Mouse (Mus musculus) heart, adult 2 months (tissue): ENCODE measurements around the gene Pum3. TPM values are rescaled to one million over a fixed set of nuclear protein-coding genes. Genes with fewer than 3 reads are reported as not detected.

Experiments used
- DNase-seq, 2 experiments: peaks; one replicate each; pipeline ENCODE4 v3.0.0; 2021
- H3K27ac ChIP-seq: fragments of 200-600 bp; 2 replicates; pipeline ENCODE4 v1.8.1; 2022
- H3K27me3 ChIP-seq: fragments of 200-500 bp; 2 replicates; pipeline ENCODE4 v1.6.1; 2012; ENCODE audit warnings: mild to moderate bottlenecking, low read length, inconsistent platforms, mixed read lengths; ENCODE audit not compliant: control insufficient read depth, insufficient read depth
- H3K36me3 ChIP-seq: fragments of 200-500 bp; 2 replicates; pipeline ENCODE4 v1.6.1; 2012; ENCODE audit warnings: low read length, inconsistent platforms; ENCODE audit not compliant: control insufficient read depth, insufficient read depth
- H3K4me1 ChIP-seq: fragments of 200-500 bp; 2 replicates; pipeline ENCODE4 v1.6.1; 2011; ENCODE audit warnings: low read length; ENCODE audit not compliant: control insufficient read depth, insufficient read depth
- H3K4me3 ChIP-seq: fragments of 200-600 bp; 2 replicates; pipeline ENCODE4 v1.8.1; 2022
- H3K79me2 ChIP-seq: fragments of 200-500 bp; replicated peaks from 2 replicates; pipeline ENCODE4 v1.6.1; 2012; ENCODE audit warnings: mild to moderate bottlenecking, inconsistent platforms, low read length, moderate library complexity, mixed read lengths; ENCODE audit not compliant: control insufficient read depth, insufficient read depth
- H3K9ac ChIP-seq: fragments of 200-500 bp; 2 replicates; pipeline ENCODE4 v1.6.1; 2012; ENCODE audit warnings: low read depth, mild to moderate bottlenecking, control low read depth, inconsistent platforms, low read length, mixed read lengths
- CTCF ChIP-seq: fragments of 200-600 bp; IDR thresholded peaks from 2 replicates; pipeline ENCODE4 v1.8.1; 2022; ENCODE audit warnings: antibody characterized with exemption, mild to moderate bottlenecking, moderate library complexity
- EP300 ChIP-seq: fragments of 200-500 bp; IDR thresholded peaks from 2 replicates; pipeline ENCODE4 v1.6.1; 2011; ENCODE audit warnings: low read depth, low read length, control low read depth; ENCODE audit not compliant: insufficient read depth
- POLR2A ChIP-seq: fragments of 200-500 bp; IDR thresholded peaks from 2 replicates; pipeline ENCODE4 v1.6.1; 2011; ENCODE audit warnings: mild to moderate bottlenecking, low read depth, low read length, control low read depth; ENCODE audit not compliant: insufficient read depth
- WGBS: fragments of 180-500 bp; shearing (Covaris S2); methylation state at CpG from one replicate; pipeline ENCODE4 v1.1.7; 2018; 5-methylcytosine and 5-hydroxymethylcytosine counted together
- intact Hi-C: fragments of 180-260 bp; cut with DNase I; formaldehyde crosslinking; loops from one replicate; pipeline ENCODE4 v1.15.1; 2025
- polyA plus RNA-seq: library from polyadenylated mRNA; depleted of rRNA; stranded (reverse); fragments of >200 nt; gene quantifications from 2 replicates; pipeline ENCODE4 v1.2.3, GENCODE M21; 2012
- total RNA-seq, 2 experiments: library from RNA; stranded (reverse); gene quantifications; 2 replicates each; pipeline ENCODE4 v1.2.3; 2021

The Pum3 gene
- total and polyA plus RNA-seq, 3 experiments = 22.7 to 33.7 (median 30.9) TPM

GRCm38 (mm10) chr19:27417375-27417774, 12.2 kb downstream of the Pum3 start:
- no peaks in the 10 kb centered on the region for H3K27me3 ChIP-seq
- no peaks in the 10 kb centered on the region for H3K79me2 ChIP-seq
- DNase-seq = no peak
- intact Hi-C loops = loop anchor here (5.0 to 10.0 kb wide), 4 partner anchors 203 to 600 kb away; partner anchors contain the start of gene Vldlr
- no peak overlapping the region for H3K9ac ChIP-seq
- H3K4me1 ChIP-seq = no peaks in the 10 kb centered on the region
- 91% methylated on average over 4 of the region's 4 CpGs for WGBS
- TF ChIP-seq CTCF = no peak
- TF ChIP-seq EP300 = no peak
- TF ChIP-seq POLR2A = no peak
- no peaks in the 10 kb centered on the region; the same call in 1 of the 2 replicates for H3K36me3 ChIP-seq
- H3K27ac ChIP-seq = no peak overlapping the region
- no peak overlapping the region for H3K4me3 ChIP-seq

DNA sequence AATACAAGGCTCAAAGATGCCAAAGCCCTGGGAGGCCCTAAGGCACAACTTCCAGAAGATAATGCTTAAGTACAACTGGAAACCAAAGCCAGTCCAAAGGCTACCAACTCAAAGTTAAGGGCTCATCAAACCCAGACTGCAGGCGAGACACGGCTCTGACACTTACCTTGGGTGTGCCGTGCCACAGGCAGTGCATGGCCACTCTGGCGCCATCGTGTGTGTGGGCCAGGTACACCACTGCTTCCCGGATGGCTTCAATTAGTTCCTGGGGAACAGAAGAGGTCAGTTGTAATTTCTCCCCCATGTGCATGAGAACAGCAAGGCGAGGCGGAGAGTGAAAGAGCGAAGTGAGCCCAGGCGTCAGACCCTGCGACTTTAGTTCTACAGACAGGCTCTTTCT, 13.1 kb downstream of the Pum3 start:
- intact Hi-C loops = loop anchor here (5.0 to 10.0 kb wide), 4 partner anchors 202 to 599 kb away; partner anchors contain the start of gene Vldlr
- H3K79me2 ChIP-seq = no peaks in the 10 kb centered on the region
- no peak overlapping the region for H3K4me3 ChIP-seq
- TF ChIP-seq CTCF (peak; percentile 74), EP300 (no peak)
- no peak overlapping the region for H3K27ac ChIP-seq
- 72% methylated on average over 11 of the region's 11 CpGs for WGBS
- H3K36me3 ChIP-seq = peaks cover 2% of the 10 kb centered on the region
- H3K9ac ChIP-seq = no peak overlapping the region
- peak; percentile 47 to 66 for DNase-seq
- H3K4me1 ChIP-seq = no peaks in the 10 kb centered on the region
- H3K27me3 ChIP-seq = no peaks in the 10 kb centered on the region

- H3K27me3 ChIP-seq = no peaks in the 10 kb centered on the region
- DNase-seq = no peak
- peaks cover 3% of the 10 kb centered on the region for H3K4me1 ChIP-seq
- WGBS = 89% methylated on average over 4 of the region's 4 CpGs
- H3K27ac ChIP-seq = no peak overlapping the region
- H3K4me3 ChIP-seq = no peak overlapping the region
- TF ChIP-seq CTCF = no peak
- TF ChIP-seq EP300 = no peak
- no peak for TF ChIP-seq POLR2A
- intact Hi-C loops = loop anchor here (10.0 kb wide), 2 partner anchors 197 to 287 kb away; partner anchors contain the start of gene Vldlr
- peaks cover 11% of the 10 kb centered on the region for H3K36me3 ChIP-seq
- no peaks in the 10 kb centered on the region for H3K79me2 ChIP-seq
- H3K9ac ChIP-seq = no peak overlapping the region
Measured at GRCm38 (mm10) chr19:27411340-27411739, 18.3 kb downstream of the Pum3 start.

- Histone ChIP-seq H3K9ac (no peak overlapping the region), H3K27me3 (no peaks in the 10 kb centered on the region), H3K4me1 (peaks cover 3% of the 10 kb centered on the region), H3K36me3 (peaks cover 11% of the 10 kb centered on the region), H3K27ac (peak overlapping the region; percentile 3; the same call in 1 of the 2 replicates), H3K79me2 (no peaks in the 10 kb centered on the region), H3K4me3 (no peak overlapping the region)
- WGBS = 79% methylated on average over 4 of the region's 4 CpGs
- DNase-seq = peak; percentile 17 to 42
- TF ChIP-seq EP300 (no peak), POLR2A (no peak), CTCF (no peak)
- intact Hi-C loops = loop anchor here (10.0 kb wide), 2 partner anchors 196 to 286 kb away; partner anchors contain the start of gene Vldlr
Measured at GRCm38 (mm10) chr19:27410751-27411150, 18.9 kb downstream of the Pum3 start.

DNA sequence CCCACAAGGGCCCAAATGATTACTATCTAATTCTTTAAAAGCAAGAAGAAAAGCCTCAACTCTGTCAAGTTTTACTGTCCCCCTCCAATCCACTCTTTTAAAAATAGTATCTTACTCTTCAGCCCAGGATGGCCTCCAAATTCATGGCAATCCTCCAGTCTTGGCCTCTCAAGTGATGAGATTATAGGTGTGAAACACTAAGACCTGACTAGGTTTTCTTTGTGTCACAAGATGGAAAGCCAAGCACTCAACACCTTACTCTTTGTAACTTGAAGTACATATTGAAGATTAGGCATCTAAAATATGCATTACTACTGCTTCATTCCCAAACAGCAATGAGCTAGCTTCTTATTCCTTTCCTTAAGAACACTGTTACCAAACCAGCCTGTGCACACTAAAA, 19.8 kb downstream of the Pum3 start:
- H3K9ac ChIP-seq = no peak overlapping the region
- TF ChIP-seq EP300 = no peak
- TF ChIP-seq CTCF = no peak
- TF ChIP-seq POLR2A = no peak
- H3K79me2 ChIP-seq = no peaks in the 10 kb centered on the region
- H3K4me3 ChIP-seq = no peak overlapping the region
- peaks cover 11% of the 10 kb centered on the region for H3K36me3 ChIP-seq
- peak in 1 of 2 experiments; percentile 13 for DNase-seq
- H3K27ac ChIP-seq = no peak overlapping the region; the same call in 1 of the 2 replicates
- intact Hi-C loops = loop anchor here (10.0 kb wide), 2 partner anchors 195 to 285 kb away; partner anchors contain the start of gene Vldlr
- H3K4me1 ChIP-seq = peaks cover 3% of the 10 kb centered on the region
- no peaks in the 10 kb centered on the region for H3K27me3 ChIP-seq

DNA sequence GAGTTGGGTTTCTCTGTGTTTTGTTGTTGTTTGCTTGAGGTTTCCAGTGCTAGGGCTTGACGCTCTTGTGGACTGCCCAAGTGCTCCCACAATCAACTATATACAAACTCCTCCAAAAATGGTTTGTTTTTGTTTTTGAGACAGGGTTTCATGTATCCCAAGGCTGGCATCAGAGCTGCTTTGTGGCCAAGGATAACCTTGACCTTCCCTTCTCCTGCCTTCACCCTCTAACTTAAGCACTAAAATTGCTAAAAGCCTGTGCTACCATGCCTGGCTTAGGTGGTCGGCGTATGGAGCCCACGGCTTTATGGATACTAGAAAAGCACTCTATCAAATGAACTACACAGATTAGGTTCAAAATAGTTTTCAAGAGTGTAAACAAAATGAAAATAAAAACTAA, 20.4 kb downstream of the Pum3 start:
- Histone ChIP-seq H3K9ac (no peak overlapping the region), H3K27me3 (no peaks in the 10 kb centered on the region), H3K27ac (no peak overlapping the region), H3K36me3 (peaks cover 11% of the 10 kb centered on the region), H3K4me3 (no peak overlapping the region), H3K4me1 (peaks cover 3% of the 10 kb centered on the region), H3K79me2 (no peaks in the 10 kb centered on the region)
- TF ChIP-seq CTCF = no peak
- TF ChIP-seq EP300 = no peak
- TF ChIP-seq POLR2A = no peak
- 98% methylated on average over 4 of the region's 4 CpGs for WGBS
- intact Hi-C loops = no loop called here
- DNase-seq = no peak
